Mouse (Mus musculus): Measurements from ENCODE around the gene Slc44a2.
"Not testable (repeated sequence)": the region's sequence is repeated elsewhere in the genome, so short reads cannot be mapped to it uniquely, and the experiment has no call there.

Slc44a2 gene

DNA sequence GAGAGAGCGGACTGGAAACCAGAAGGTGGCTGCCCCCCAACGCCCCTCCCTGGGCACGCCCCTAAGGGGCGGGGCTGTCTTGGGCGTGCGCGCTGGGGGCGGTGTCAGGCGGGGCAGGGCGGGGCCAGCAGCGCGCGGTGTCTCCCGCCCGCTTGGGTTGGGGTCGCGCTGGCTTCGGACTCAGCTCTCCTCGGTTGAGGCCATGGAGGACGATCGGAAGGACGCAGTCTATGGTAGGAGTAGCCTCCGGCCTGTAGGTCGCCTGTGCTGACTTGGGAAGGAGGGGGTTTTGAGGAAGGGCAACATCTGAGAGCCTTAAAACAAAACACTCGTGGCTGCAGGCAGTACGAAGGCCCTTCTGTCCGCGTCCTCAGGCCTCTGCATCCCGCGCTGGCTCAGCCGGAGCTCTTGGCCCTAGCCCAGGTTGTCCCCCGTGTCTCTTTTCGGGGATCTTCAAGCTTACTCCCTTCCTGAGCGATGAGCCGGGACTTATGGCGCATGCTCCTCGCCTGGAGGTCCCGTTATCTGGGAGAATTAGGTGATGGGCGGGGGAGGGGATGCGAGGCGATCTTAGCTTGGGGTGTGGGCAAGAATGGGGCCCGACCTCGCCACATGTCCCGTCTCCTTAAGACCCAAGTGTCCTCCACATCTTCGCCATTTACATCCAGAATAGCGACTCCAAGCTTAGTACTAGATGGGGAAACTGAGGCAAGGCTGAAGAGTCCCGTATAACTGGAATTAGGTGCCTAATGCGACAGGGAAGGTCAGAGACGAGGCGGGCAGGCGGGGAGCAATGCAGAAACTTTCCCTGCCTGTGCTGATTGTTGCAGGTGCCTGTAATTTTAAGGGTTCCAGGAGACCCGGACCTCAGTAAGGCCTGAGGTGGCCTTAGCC, at the start of gene Slc44a2:
Gene Slc44a2, plus strand, starts transcription at position 80 of the 894 bp plus-strand sequence.
- DNase-seq, result peak; percentile 90

DNA sequence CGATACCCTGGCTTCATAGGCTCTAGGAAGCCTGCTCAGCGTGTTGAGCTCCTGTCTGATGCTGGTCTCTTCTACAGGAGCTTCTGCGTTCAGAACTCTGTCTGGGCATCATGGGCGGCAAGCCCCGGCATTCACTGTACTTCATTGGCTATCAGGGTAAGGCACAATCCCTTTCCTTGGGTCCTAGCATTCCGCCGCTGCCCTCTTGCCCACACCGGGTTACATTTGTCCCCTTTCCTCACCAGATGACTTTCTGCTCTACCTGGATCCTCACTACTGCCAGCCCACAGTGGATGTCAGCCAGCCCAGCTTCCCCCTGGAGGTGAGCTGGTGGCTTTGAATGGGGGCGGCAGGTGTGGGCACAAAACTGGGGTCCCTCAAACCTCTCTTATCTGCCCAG, 48.1 kb upstream of the Slc44a2 start:
- no peak for DNase-seq

- no peak for DNase-seq
Observed at GRCm38 (mm10) chr9:21273094-21273493, 47.4 kb upstream of the Slc44a2 start.

GRCm38 (mm10) chr9:21273520-21274228, 46.8 kb upstream of the Slc44a2 start:
- no peak for DNase-seq

DNA sequence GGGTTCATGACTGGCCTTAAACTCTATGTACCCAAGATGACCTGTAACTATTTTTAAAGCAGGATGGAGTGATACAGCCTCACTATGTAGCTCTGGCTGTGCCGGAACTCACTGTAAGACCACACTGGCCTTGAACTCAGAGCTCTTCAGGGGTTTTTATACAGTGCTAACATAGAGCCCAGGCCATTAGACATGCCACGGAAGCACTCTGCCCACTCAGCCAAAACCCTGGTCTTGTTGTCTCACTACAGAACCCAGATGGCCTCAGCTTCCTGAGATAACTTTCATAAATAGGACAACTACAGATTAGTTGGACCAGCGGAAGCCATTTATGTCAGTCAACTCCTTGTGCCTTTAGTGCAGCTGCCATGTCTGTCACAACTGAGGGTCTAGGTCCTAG, 46.2 kb upstream of the Slc44a2 start:
- DNase-seq, result no peak

DNA sequence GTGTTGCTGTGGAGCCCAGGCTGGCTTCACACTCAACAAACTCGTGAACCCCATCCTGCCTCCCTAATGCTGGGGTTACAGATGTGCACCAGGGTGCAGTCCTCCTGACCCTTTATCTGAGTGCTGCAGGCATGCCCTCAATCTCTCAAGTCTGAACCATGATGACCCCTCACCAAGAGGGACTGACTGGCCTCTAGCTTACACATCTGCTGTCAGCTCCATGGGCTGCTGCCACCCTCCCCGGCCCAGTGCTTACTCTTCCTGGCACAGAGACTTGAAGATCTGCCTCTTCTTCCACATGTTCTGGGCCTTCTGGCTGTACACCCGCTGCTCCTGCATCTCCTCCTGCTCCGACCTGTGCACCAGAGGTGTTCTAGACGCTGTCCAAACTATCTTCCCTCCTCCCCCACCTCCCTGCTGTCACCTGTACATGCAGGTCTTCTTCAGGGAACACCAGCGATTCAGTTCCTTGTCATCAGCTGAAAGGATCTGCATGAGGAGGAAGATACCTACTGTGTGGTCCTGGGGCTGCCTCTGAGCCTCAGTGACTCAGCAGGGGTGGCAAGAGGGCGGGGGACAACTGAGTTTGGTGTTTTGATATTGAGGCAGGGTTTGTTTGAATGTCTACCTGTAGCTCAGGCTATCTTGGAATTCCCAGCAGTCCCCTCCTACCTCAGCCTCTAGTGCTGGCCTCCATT, 45.3 kb upstream of the Slc44a2 start:
- no peak for DNase-seq

GRCm38 (mm10) chr9:21275727-21276126, 44.8 kb upstream of the Slc44a2 start:
- no peak for DNase-seq

DNA sequence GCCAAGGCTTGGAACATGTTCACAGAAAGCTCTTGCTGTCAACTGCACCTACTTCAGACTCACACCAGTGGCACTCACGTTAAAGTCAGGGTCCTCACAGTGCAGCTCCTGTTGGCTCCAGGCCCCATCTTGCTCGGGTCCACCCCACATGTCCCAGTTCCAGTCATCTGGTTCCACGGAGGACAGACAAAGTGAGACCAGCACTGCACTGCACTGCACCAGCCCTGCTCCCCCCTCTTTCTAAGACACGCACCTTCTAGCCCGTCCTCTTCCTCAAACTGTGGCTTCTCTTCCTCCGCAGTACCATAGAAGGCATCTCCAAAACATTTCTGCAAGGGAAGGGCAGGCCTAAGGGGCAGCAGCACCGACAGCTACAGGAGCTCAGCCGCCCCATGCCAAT, 44.2 kb upstream of the Slc44a2 start:
- DNase-seq, result no peak

GRCm38 (mm10) chr9:21277776-21278175, 42.7 kb upstream of the Slc44a2 start:
- no peak for DNase-seq

- DNase-seq, result no peak
Observed at GRCm38 (mm10) chr9:21283591-21283990, 36.9 kb upstream of the Slc44a2 start.

GRCm38 (mm10) chr9:21283994-21284393, 36.5 kb upstream of the Slc44a2 start:
- DNase-seq, result no peak

- DNase-seq, result no peak
Observed at GRCm38 (mm10) chr9:21286753-21287152, 33.7 kb upstream of the Slc44a2 start.

GRCm38 (mm10) chr9:21287571-21288402, 32.7 kb upstream of the Slc44a2 start, which contains the start of gene Kri1:
TSS of gene Kri1 (minus strand) at chr9:21287969.
- DNase-seq, result peak; percentile 99

GRCm38 (mm10) chr9:21288404-21289336, 31.8 kb upstream of the Slc44a2 start:
- no peak for DNase-seq

DNA sequence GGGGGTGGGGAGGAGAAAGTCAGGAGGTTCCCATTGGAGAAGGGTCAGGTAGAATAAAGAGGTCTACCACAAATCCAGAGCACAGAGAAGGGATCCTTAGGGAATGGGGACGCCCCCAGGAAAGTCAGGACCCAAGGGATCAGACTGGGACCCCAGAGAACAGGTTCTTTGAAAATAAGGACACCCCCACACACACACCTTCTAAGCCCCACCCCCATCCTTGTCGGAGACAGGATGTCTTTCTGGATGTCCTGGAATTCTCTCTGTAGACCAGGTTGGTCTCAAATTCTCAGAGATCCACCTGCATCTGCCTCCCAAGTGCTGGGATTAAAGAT, 31.2 kb upstream of the Slc44a2 start:
- no peak for DNase-seq

- DNase-seq, result no peak
Observed at GRCm38 (mm10) chr9:21290589-21290988, 29.9 kb upstream of the Slc44a2 start.

DNA sequence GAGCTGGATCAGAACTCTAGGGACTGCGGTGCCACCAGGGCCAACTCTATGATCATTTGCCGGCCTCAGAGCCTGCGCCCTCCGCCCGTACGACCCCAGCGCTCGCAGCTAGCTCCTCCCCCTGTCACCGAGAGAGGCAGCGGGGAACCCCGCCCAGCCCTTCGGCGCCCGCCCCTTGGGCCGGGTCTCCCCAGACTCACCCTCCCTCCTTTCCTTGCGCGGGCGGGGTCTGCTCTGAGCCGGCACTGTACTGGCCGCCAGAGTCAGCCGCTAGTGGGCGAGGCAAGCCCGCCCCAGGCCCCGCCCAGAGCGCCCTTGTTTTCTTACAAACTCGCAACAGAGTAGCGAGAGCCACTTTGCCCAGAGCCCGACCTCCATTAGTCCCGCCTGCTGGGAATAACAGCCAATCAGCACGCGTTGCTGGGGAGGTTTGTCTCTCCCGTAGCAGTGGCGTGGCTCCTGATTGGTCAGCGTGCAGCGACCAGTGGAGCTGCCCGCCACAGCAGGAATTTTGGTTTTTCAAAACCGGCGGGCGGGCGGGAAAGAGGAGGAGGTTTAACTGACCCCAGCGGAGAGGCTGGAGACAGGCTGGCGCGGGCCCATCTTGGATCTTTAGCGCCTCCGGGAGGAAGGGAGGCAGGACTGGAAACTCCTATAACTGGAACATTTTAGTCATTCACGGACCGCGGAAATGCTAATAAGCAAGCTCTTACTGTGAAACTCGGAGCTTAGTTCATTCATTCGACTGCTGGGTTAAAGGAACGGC, 29.3 kb upstream of the Slc44a2 start, which contains the start of gene Cdkn2d:
Gene Cdkn2d, minus strand, starts transcription at position 386 of the 766 bp plus-strand sequence.
- DNase-seq, result peak; percentile 100

DNA sequence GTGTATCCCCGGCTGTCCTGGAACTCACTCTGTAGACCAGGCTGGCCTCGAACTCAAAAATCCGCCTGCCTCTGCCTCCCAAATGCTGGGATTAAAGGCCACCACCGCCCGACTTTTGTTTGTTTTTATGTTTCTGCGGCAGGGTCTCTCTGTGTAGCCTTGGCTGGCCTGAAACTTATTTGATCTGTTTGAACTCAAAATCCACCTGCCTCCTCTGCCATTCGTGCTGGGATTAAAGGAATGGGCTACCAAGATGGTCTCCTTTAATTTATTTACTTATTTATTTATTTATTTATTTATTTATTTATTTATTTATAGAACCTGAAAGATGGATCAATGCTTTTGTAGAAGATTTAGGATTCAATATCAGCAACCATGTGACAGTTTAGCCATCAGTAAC, 28.6 kb upstream of the Slc44a2 start:
- not testable (repeated sequence) for DNase-seq

DNA sequence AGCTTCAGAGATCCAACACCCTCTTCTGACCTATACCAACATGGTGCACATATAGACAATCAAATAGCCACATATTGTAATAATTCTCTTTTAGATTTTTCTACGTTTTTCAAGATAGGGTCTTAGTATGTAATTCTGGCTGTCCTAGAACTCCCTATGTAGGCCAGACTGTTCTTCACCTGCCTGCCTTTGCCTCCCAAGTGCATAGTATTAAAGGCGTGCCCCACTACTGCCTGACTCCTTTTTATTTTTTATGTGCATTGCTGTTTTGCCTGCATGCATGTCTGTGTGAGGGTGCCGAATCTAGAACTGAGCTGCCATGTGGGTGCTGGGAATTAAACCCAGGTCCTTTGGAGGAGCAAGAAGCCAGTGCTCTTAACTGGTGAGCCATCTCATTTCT, 28.2 kb upstream of the Slc44a2 start:
- no peak for DNase-seq

GRCm38 (mm10) chr9:21299014-21299413, 21.5 kb upstream of the Slc44a2 start:
- DNase-seq, result no peak

GRCm38 (mm10) chr9:21305065-21305464, 15.4 kb upstream of the Slc44a2 start:
- DNase-seq, result no peak

All from kidney, adult 18-20 months (tissue).